Mouse (Mus musculus) 416B (cell line): ENCODE measurements around the gene Alpl.

ENCODE experiments used
- DNase-seq: peaks from one replicate; pipeline ENCODE4 v3.0.0; 2011; ENCODE audit warnings: low read depth

Alpl gene

DNA sequence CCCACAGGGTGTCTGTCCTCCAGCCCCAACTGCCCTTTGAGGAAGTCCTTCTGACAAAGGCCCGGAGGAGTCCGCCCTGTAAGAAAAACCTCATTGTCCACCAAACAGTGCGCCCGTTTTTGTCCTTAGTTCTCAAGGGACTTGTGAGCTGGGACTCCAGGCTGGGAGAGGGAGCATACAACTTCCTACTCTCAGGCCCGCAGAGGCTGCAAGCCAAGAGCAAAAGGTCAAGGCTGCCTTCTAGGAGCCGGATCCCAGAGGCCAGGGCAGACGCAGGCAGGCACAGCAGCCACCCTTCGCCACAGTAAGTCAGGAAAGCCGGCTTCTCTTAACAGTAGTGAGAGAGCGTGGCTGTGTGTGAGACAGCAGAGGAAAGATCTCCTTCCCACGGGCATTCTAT is 4.1 kb upstream of the Alpl start:
- no peak for DNase-seq

- DNase-seq = no peak
Measured at GRCm38 (mm10) chr4:137797038-137797437, 854 bp upstream of the Alpl start.

- DNase-seq = no peak
Measured at GRCm38 (mm10) chr4:137794178-137794900, 1.8 kb downstream of the Alpl start.

- DNase-seq = no peak
Measured at GRCm38 (mm10) chr4:137793611-137794010, 2.6 kb downstream of the Alpl start.

DNA sequence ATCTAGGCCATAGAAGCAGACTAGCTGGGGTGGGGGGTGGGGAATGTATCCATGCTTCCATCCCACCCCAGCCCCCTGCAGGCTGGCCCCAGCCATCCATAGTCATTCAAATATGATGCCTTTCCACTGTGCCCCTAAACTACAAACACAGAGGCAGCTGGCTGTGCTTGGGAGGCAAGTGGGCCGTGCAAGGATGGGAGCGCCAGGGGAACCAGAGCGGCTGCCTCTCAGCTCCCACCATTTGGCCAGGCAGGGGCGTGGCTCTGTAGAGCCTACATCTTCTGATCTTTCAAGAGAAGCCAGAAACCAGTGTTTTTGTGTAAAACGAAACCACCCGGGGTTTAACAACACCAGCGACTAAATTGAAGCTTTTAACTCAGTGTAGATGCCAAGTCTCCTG is 4.7 kb downstream of the Alpl start:
- DNase-seq = no peak

DNA sequence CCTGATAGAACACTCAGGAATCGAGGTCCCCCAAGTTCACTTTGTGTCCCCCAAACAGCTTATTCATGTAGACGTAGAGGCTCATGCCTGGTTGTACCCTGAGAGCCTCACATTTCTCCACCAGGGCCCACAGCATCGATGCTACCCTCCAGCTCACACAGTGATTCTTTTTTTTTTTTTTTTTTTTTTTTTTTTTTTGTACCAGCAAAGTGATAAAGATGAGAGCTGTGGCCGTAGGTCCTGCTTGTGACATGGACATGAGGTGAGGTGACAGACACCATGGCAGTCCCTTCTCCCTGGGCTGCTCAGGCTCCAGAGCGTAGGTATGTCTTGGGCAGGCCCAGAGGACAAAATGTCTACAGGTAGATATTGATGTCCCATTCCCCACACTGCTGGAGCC is 5.2 kb downstream of the Alpl start:
- no peak for DNase-seq

DNA sequence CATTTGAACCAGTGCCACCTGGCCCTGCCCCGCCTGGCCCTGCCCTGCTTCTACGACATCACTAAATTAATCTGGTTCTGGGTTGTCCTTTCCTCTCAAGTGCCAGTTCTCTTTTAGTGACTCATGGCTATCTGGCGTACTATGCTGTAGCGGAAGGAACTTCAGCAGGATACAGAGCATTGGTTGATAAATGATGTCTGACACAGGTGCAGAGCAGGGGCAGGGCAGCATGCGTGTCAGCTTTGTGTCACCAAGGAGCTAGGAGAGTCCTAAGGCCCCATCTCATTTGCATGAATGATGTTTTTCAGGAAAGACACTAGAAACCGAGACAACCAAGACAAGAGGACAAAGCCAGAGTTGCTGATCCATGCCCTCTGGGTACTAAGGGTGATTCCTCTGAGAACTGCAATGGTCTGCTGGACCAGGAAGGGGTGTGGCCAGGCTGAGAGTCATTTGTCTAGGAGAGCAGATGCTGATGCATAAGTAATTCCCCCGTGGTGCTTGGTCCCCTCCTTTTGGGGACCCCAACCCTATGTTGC is 7.6 kb downstream of the Alpl start:
- DNase-seq = peak; percentile 21

- no peak for DNase-seq
Measured at GRCm38 (mm10) chr4:137787589-137788289, 8.4 kb downstream of the Alpl start.

GRCm38 (mm10) chr4:137786488-137786887 is 9.7 kb downstream of the Alpl start:
- DNase-seq = no peak

DNA sequence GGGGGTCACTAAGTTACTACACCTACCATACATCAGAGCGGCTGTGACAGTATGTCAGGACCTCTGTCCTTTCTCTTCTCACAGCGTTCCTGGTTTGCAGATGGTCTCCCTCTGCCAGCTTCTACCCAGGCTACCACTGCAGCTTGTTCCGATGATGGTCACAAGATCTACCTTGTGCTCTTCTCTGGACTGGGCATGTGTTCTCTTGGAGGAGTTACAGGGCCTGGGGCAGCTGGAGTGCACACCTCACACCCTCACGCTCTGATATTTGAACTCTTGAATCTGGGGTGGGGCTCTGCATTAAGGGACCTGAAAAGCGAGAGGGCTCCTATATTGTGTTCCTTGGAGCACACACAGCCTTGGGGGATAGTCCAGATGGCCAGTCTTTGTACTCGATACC is 10.9 kb downstream of the Alpl start:
- DNase-seq = no peak

DNA sequence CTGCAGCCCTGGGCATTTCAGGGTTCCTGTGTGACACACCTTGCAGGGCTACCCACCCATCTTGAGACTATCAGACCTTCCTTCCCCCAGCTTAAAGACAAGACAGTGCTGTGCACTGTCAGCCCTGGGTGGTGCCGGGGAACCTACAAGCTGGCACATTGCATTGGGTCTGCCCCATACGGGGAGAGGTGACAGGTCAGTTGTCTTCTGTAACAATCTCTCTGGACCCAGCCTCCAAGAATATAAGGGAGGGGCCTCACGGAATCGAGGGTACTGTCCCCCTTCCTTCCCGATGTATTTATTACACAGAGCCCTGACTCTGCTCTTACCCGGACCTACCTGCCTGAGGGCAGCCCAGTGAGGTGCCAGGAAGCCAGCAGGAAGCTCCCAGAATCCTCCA is 11.4 kb downstream of the Alpl start:
- DNase-seq = no peak

DNA sequence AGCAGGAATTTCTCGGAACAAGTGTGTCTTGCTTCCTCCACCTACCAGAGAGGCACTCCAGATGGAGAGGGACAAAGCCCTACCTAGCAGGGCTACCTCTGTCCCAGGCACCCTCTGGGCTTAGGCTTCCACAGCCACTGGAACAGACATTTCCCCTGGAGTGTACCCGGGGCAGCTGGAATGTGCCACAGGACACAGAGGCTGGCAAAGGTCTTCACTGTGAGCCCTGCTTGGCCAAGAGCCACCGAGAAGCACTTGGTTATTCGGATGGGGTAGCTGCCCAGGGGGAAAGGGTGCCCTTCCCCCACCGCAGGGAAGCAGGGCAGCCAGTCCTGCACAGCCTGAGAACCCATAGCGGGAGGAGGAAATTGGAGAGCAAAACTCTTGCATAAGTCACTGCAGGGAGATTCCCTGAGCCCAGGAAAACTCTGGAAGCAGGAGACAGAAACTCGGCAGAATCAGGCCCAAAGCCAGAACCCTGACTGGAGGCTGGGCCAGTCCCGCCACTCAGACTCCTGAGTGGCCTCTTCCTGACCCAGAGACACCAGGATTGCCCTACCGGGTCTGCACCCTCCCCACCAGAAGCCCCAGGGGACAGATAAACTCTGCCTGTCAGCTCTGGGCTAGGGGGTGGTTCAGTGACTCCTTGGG is 12.5 kb downstream of the Alpl start:
- no peak for DNase-seq

DNA sequence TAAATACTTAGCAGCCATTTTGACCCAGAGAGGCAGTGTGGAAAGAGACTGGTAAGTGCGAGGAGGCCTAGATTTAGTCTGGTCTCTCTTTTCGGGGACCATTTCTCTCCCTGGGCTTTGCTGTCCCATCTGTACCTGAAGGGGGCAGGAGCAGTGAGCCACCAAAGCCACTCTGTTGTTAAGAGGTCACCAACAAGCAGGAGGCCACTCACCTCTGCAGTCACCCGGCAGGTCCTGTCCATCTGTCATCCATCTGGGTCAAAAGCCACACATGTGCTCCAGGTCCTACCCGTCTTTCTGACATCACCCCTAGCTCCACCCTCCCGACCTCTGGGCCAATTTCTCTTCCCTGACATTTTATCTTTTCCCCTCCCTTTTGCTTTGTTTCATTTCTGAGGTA is 14.2 kb downstream of the Alpl start:
- DNase-seq = no peak

DNA sequence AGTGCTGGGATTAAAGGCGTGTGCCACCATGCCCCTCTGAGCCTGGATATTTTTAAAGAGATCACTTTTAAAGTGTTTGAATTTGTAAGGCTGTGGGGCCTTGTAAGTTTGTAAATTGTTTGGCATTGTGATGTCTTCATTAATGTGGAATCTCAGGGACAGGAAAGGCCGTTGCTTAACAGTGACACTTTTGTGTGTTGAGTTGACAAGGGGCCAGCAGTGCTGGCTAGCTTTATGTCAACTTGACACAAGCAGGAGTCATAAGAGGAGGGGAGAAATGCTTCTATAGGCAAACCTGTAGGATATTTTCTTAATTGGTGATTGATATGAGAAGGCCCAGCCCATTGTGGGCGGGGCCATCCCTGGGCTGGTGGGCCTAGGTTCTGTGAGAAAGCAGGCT is 15.2 kb downstream of the Alpl start:
- no peak for DNase-seq

GRCm38 (mm10) chr4:137778397-137779184 is 17.6 kb downstream of the Alpl start:
- DNase-seq = no peak

DNA sequence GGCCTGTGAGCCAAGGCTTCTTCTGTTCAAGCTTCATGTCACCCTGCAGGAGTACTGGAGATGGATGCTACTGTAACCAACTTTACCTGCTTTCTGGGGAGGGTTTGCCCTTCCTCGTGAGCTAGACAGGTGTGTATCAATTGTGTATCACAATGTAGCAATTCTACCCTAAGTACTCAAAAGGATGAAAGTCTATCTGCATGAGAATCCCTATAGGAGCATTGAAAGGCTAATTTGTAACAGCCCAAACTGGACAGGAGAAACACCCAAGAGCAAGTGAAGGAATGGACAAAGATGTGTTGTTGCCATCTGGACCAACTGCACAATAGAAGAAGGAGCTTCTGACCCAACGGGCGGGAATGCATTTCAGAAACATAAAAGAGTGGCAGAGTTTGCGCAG is 18.3 kb downstream of the Alpl start:
- DNase-seq = no peak

- no peak for DNase-seq
Measured at GRCm38 (mm10) chr4:137774505-137774904, 21.7 kb downstream of the Alpl start.

DNA sequence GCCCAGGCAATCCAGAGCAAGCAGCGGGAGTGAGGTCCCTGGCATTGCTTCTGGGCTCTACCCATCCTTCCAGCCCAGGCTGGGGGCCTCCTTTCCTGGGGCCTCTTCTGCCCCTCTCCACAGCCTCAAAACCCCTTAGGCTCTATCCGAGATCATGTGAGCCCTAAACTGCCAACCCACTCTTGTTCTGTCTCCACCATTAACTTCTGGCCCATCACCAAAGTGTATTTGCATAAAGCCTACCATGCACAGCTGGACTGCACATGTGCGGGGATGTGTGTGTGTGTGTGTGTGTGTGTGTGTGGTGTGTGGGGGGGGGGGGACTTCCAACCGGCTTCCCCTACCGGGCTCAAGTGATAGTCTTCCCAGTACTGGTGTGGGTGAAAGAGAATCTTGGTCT is 22.2 kb downstream of the Alpl start:
- DNase-seq = no peak

GRCm38 (mm10) chr4:137773369-137773899 is 22.8 kb downstream of the Alpl start:
- no peak for DNase-seq

DNA sequence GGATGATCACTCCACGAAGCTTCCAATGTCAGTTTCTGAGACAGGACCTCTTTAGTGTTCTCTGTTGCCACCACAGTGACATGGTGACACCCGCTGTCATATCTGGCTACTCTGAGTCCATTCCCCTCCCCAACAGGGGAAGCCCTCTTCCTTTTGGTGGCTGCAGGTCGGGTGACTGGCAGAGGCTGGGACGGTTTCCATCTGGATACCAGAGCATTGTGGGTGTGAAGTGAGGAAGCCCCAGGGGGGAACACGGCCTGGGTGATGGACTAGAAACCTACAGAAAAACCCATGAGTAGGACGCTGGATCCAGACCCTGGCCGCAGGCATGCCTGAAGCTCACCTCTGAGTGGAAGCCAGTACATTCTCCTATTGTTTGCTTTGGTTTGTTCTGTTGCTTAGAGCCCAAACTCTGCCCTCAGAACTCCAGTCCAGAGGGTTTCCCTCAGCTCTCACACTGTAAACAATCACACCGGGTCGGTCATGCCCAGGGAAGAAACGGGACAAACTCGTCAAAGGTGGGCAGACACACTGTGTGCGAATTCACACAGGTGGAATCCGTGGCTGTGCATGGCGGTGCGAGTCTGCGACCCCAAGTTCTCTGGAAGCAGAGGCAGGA is 23.6 kb downstream of the Alpl start:
- DNase-seq = no peak

- DNase-seq = no peak
Measured at GRCm38 (mm10) chr4:137771749-137772148, 24.4 kb downstream of the Alpl start.
